Mouse (Mus musculus): Measurements from ENCODE around the gene Slc39a2.
"Not testable (repeated sequence)": the region's sequence is repeated elsewhere in the genome, so short reads cannot be mapped to it uniquely, and the experiment has no call there.

Gene Slc39a2

DNA sequence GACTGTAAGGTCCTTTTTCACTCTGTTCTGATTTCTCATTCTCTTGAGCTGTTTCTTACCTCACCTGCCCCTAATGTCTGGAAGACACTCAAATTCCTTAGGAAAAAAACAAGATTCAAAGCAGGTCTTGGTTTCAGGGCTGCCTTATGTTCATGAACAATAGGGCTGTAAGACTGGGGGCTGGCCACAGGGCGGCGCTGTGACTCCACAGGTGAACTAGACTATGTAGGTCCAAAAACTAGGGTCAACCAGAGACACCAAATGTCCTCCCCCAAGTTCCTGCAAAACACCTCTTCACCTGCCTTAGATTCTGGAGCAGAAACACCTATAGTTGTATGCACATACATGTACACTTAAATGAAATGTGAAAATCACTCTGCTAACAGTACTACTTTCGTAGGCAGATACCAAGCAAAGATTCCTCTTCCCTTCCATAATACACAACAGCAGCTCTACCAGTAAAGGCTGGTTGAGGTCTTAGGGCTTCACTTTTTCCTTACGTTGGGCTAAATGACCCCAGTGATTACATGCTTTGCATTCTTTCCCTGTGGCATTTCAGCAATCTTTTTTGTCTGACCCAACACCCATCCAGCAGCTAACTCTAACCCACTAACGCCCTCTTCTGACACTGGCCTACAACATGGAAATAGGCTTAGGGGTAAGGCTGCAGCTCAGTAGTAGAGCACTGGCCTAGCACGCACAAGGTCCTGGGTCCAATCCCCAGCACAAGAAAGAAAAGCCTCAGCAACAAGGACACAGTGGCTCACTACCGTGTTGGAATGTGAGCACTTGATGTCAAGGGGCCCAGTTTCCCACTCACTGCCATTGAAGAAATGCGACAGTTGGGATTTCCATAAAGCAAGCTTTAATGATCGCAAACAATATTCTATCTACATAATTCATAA lies 10.4 kb downstream of the Slc39a2 start:
- DNase-seq (ENCODE audit: extremely low read depth, insufficient read length, low spot score), result no peak

DNA sequence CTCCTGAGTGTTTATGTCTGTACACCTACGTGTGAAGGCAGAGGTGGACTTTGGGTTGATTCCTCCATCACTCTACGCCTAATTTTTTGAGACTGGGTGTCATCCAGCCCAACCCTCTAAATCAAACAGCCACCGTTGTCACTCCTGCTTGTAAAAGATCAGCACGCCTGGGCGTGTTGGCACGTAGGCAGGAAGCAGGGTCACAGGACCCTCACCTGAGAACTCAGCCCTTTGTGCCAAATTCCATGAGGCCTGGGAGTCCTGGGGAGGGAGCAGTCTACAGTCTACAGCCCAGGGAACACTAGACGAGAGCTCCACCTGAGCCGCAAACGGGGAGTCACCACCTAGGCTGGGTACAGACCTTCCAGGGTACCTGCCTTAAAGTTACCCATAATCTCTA lies 11.1 kb downstream of the Slc39a2 start:
- no peak for DNase-seq (ENCODE audit: extremely low read depth, insufficient read length, low spot score)

DNA sequence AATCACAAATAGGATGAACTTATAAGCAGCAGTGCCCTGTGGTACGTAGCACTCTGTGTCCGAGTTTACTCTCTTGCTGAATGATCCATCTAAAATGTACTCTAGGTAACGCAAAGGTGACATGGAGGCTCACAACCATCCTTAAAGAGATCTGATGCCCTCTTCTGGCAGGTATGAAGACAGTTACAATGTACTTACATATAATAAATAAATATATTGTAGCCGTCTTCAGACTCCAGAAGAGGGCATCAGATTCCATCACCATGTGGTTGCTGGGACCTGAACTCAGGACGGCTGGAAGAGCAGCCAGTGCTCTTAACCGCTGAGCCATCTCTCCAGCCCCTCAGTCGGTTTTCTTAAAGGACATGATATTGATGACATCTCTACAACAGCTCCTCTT lies 12.0 kb downstream of the Slc39a2 start:
- no peak for DNase-seq (ENCODE audit: extremely low read depth, insufficient read length, low spot score)

DNA sequence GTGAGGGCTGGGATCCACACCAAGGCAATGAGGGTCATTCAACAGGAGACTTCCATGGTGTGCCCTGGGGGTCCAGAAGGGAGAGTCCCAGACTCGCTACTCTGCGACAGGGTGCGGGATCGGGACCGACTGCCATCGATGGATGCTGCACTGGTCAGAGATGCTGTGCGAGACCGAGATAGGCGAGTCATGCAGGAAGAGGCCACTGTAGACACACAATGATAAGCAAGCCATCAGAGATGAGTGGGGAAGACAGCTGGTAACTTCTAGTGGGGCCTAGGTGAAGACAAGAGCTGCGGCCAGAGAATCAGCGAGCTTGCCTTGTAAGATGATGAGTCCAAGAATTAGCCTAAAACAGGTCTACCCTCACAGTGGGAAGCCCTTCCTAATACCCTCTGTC lies 13.4 kb downstream of the Slc39a2 start:
- no peak for DNase-seq (ENCODE audit: extremely low read depth, insufficient read length, low spot score)

DNA sequence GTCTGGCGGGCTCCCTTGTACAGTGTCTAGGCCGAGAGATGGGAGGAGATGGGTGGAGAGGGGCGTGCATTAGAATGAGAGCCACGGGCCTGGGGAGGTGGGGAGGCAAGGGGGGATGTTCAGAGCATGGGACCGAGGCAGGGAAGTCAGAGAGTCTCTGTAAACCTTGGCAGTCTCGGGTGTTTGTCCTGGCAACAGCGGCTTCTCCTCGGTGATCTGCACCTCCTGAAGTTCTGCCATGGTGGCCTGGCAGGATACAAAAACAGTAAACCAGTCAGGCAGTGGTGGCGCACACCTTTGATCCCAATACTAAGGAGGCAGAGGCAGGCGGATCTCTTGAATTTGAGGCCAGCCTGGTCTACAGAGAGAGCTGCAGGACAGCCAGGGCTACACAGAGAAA lies 18.6 kb downstream of the Slc39a2 start:
- no peak for DNase-seq (ENCODE audit: extremely low read depth, insufficient read length, low spot score)

DNA sequence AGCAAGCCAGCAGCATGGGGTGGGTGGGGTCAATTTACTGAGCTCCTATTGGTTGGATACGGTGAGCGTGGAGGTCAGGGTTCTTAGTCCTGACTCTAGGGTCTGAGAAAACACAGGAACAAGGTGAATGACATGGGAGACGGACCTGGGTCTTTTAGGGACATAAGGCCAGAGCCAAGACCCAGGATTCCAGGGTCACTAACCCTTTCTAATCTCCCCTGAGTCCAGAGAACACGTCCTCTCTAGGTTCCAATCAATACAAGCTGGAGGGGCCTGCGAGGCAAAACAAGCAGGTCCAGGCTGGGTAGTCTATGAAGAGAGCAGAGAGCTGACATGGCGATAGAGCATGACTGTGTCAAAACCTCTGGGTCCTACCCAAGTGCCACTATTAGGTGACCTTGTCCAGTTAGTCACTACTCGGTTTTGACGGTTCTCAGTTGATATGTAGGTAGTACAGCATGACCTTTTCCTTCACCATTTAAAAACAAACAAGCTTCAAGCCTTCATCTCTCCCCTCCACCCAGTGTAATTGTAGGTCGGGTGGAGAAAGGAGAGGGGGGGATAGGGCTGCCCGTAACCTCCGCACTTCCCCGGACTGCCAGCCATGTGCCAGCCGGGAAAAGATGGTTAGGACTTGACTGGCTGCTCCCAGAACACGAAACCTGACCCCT lies 19.8 kb downstream of the Slc39a2 start:
- no peak for DNase-seq (ENCODE audit: extremely low read depth, insufficient read length, low spot score)

DNA sequence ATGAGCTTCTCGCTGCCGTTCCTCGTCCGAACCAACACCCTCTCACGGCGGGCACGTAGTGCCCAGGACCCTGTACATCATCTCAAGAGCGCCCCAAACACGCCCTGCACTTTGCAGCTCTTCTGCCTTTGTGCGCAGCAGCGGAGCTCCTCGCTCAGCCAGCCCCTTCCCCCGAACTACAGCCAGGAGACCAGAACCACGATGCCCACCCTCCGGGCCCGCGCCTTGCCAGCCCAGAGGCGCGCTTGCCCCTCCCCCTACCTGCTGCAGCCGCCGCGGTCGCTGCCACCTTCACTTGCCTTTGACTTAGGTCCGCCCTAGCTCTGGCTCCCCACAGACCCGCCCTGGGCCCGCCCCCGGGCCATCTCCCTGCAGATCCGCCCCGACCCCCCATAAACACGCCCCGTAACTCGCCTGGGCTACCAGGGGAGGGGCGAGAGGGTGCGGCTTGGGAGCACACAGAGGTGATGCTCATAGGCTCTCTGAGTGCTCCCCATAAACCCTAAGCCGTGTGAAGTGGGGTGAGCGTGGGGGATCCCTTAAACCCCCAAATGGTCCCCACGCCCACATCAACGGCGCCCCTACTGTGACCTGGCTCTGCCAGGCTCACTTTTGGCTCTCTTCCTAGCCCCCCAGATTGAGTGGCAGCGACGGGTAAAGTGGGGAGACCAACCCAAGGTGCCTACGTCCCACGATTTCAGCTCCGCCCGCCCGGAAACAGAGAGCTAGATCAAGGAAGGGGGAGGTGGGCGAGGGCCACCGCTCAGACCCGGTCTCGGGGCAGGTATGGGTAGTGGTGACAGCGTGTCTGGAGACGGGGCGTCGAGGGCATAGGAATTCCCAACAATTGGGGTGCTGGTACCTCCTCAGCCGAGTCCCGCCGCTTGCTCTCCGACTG lies 20.6 kb downstream of the Slc39a2 start:
- DNase-seq (ENCODE audit: extremely low read depth, insufficient read length, low spot score), result no peak

DNA sequence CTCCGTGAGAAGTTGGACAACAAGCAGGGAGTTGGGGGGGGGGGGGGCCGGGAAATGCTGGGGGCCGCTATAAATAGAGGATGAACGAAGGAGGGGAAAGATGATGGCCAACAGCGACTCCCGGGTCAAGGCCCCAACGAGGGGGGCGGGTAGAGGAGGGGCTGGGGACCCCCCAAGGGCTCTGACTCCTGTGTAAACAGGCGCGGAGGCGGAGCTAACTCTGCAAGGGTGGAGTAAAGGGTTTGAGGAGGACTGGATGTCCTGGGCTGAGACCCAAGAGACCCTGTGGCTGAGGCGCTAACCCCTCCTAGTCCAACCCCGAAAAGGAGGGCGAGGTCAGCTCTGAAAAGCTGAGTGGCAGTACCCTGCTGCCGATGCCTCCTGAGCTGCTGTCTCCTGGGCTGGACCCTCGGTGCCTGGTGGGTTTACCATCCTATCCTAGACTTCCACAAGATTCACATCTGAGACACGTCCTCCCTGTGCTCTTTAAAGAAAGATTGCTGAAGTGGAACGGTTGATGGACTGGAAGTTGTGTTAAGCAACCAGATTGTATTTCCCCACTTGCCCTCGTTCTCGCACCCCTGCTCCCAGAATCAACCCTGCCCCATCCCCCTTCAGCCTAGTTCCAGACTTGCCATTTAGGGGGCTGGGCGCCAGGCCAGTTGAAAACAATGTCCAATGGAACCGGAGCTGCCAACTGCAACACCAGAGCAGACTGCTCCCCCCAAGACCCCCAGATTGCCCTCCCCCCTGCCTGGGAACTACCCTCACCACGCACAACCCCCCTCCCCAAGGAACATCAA lies 21.5 kb downstream of the Slc39a2 start, which contains the start of gene Ndrg2:
TSS of gene Ndrg2 (minus strand) at position 199 of the 803 bp plus-strand sequence.
- no peak for DNase-seq (ENCODE audit: extremely low read depth, insufficient read length, low spot score)

DNA sequence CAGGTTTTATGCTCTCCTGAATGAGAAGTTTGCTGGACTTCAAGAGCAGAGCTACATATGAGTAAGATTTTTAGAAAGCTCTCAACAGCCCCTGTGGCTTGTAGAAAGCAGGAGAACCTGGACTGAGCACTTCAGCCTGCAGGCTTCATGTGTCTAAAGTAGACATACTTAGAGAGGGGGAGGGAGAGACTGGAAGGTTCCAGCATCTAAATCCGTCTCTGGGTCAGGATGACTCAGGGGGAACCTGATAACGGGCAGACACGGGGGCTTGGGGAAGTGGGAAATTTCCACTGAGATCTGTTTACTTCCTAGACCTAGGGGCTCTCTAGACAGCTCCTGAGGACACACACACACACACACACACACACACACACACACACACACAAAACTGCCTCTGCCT lies 22.3 kb downstream of the Slc39a2 start:
- no peak for DNase-seq (ENCODE audit: extremely low read depth, insufficient read length, low spot score)

DNA sequence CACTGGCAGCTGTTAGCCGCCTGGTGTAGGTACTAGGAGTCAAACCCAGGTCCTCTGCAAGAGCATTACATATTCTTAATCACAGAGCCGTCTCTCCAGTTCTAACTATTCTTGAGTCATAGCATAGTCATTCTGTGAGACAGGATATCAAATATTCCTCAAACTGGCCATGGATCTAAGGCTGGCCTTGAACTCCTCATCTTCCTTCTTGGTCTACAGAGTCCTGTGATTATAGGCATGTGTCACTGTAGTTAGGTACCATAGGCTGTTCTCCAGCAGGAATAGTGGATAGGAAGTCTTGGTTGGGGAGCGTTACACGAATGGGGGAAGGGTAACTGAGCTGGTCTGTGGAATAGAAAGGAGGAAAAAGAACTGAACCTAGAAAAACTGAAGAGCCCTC lies 23.9 kb downstream of the Slc39a2 start:
- no peak for DNase-seq (ENCODE audit: extremely low read depth, insufficient read length, low spot score)

DNA sequence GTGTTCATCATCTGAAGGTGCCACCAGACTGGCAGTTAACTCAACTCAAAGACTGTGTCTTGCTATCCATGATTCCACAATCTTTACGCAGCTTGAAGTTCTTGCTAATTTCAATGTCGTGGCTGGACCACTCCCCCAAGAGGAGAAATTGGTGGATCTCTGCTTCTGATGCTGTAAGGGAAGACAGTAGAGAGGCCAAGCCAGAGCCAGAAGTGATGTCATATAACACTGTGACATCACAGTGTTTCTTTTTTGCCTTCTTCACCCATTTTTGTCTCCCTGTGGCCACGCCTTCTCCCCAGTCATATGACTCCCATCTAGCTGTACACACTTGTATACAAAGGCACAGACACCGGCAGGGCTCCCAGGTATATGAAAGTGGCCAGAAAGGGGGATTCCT lies 25.4 kb downstream of the Slc39a2 start, which contains the start of gene Tppp2:
TSS of gene Tppp2 (plus strand) at position 301 of the 400 bp plus-strand sequence.
- DNase-seq (ENCODE audit: extremely low read depth, insufficient read length, low spot score), result no peak

DNA sequence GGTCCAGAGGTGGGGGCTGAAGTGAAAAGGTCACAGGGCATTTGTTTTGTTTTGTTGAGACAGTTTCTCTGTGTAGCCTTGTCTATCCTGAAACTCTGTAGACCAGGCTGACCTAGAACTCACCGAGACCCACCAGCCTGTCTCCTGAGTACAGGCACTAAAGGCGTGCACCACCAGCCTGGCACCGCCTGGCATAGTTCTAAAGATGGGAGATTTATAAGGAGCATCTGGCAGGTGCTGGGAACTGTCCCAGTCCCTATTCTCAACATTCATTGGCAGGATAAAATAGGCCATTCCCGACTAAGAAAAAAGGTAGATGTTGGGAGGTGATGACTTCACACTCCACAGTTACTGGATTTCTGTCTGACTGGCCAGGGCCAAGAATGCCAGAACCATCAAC lies 26.3 kb downstream of the Slc39a2 start:
- DNase-seq (ENCODE audit: extremely low read depth, insufficient read length, low spot score), result no peak

DNA sequence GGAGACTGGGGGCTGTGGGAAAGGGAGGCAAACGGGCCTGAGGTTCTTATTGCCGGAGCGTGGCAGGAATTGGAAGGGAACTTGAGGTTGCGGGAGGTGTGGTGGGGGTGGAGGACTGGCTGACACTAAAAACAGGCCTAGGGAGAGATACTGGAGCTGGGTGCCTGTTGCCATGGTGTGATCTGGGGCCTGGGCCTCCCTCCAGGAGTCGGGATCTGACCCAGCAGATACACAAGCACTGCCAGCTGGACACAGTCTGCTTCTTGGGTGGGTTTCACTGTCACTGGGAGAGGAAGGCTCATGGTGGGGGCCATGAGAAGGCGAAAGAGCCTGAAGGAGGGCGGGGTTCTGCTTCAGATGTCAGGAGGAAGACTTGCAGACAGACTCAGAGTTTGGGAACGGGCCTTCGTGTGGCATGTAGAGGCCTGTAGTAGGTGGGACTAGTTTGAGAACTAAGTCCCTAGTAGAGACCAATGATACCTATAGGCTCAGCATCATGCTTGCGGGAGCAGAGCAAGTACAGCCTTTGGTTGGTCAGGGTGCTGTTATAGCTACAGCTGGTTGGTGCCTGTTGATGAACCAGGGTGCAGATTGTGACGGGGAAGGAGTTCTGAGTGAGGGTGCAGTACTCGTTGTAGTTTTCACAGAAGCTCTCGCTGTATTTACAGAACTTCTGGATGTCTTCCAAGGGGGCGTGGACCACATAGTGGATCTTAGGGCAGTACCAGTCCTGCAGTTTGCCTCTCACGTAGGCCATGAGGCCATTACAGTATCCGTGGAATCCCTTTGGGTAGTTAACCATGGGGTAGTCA lies 29.3 kb downstream of the Slc39a2 start:
- no peak for DNase-seq (ENCODE audit: extremely low read depth, insufficient read length, low spot score)

DNA sequence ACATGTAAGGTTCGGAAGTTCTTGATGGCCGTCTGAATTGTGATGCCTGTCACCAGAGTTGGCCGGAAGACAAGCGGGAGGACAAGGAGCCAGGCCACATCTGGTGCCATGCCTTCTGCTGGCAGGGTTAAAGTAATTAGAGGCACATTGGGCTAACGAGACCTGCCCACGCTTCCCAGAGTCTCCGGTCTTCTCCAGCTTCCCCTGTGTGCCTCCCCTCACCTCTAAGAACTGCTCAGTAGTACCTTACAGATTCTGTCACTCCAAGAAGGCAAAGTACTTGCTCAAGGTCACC lies 29.8 kb downstream of the Slc39a2 start, which contains the start of gene Rnase13:
TSS of gene Rnase13 (minus strand) at position 203 of the 295 bp plus-strand sequence.
- DNase-seq (ENCODE audit: extremely low read depth, insufficient read length, low spot score), result no peak

DNA sequence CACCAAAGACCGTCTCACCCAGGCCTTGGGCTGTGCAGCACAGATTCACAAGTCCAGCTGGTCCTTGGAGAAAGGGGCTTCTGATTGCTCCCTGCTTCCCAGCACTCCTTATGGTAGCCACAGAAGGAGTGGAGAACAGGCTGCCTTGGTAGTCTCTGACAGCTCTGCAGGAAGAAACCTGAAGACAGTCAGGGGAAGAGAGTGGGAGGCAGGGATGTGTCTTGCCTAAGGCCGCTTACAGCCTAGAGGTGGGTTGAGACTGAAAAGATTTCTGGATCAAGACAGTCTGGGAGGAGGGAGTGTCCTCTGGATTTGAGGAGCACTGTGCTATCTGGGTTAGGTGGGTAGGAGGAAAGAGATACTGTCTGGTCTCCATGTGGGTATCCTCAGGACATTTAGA lies 30.2 kb downstream of the Slc39a2 start:
- no peak for DNase-seq (ENCODE audit: extremely low read depth, insufficient read length, low spot score)

DNA sequence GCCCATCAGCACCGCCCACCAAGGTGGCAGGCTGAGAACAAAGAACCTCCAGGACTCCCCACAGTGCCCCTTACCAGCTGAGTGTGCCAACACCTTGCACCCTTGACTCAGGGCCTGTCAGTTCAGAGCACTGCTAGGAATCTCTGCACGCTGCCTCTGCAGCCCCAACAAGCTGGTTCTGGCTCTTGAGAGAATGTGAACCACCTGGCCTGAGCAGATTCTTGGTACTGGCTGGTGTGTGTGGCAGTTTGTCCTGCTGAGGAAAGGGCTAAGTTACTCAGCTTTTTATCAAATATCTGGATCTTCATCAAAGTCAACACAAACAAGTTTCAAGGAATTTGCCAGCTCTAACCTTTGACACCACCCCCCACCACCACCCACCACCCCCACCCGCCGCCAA lies 30.8 kb downstream of the Slc39a2 start:
- DNase-seq (ENCODE audit: extremely low read depth, insufficient read length, low spot score), result no peak

DNA sequence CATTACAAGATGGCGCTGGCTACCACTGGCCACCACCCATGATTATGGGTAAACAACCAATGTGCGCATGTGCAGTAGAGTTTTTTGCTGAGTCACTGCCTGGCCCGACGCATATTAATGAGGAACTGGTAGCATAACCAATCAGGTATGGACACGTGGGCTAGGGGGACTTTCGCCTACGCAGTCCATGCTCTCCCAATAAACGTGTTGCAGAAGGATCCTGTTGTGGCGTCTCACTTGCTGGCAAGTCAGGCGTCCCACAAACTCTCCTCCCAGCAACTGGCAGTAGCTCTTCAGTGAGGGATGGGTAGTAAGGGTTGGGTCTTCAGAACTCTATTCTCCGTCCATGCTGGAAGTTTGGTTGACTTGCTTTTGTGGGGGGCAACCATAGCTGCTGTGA lies 34.2 kb downstream of the Slc39a2 start:
- DNase-seq (ENCODE audit: extremely low read depth, insufficient read length, low spot score), result not testable (repeated sequence)

DNA sequence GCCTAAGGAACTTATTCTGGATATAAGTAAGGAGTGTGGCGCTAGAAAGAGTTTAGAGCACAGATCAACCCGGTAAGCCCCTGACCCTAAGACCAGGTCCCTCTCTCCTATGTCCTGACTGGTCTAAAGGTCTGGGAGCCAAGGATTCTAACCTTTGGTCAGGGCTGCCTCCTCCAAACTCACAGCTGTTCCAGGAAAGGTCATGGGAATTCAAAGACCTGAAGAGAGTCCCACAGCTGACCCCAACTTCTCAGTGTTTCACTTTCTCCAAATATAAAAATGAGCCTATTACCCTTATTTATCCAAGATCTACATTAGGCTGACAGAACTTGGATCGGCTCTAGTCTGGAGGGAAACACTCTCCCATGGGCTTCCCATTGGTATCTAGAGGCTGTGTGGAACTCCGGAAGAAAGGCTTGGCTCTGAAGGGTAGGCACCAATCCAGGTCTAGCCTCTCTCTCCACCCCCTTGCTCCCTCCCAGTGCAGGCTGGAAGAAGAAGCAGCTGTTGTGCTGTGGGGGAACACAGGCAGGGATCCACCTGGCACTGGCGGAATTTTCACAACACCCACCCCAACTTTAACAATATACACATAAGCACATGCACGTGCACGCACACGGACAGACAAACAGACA lies 36.7 kb downstream of the Slc39a2 start:
- DNase-seq (ENCODE audit: extremely low read depth, insufficient read length, low spot score), result no peak

DNA sequence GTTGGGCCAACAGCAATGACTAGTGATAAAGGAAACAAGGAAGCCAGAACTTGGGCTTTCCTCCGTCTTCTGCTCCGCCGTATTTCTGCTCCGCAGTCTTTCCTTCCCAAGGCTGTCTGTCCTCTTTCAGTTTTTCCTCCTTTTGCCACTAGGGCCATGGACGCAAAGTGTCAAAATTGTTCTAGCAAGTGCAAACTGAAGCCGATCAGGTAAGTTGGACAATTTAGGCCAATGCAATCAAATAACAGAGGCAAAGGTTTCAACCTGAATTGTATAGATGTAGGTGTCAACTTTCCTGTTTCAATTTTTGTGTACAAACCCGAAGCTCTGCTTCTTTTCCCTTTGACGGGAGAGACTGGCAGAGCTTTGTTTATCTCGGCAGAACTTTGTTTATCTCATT lies 37.3 kb downstream of the Slc39a2 start:
- DNase-seq (ENCODE audit: extremely low read depth, insufficient read length, low spot score), result no peak
